Mouse (Mus musculus) C2C12 (cell line): ENCODE data around the gene Grk2.

ENCODE experiments used
- CTCF ChIP-seq: IDR thresholded peaks from one replicate; pipeline ENCODE4 v1.5.1; 2011; ENCODE audit not compliant: control insufficient read depth, insufficient read depth, insufficient read length
- MAX ChIP-seq: IDR thresholded peaks from one replicate; pipeline ENCODE4 v1.6.1; 2011; ENCODE audit warnings: mild to moderate bottlenecking, control low read depth
- MYOD1 ChIP-seq: IDR thresholded peaks from one replicate; pipeline ENCODE4 v1.6.1; 2011; ENCODE audit warnings: low read depth; ENCODE audit not compliant: control insufficient read depth, insufficient read length
- USF1 ChIP-seq: IDR thresholded peaks from one replicate; pipeline ENCODE4 v1.6.1; 2011; ENCODE audit warnings: low read depth, mild to moderate bottlenecking, control low read depth, moderate library complexity

DNA sequence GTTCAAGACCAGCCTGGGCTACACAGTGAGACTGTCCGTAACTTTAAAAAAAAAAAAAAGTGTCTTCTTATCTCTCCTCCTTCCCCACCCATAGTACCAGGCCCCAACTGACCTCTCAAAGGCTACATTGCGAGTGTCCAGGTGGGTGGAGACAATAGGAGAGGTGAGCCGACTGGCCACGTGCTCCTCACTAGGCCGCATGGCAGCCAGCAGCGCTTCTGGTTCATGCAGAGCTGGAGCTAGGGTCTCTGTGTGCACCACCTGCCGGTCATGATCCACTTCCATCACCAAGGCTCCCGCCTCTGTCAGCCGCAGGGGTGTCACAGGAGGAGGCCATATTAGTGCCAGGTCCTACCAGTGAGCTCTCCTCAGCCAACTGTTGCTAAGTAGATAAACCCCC is 25.6 kb downstream of the Grk2 start:
- TF ChIP-seq CTCF (no peak), USF1 (no peak), MYOD1 (no peak), MAX (no peak)
